Mouse (Mus musculus) megakaryocyte, embryonic 14.5 days (primary cell): ENCODE results near the gene Cpxm1. TPM values are rescaled to one million over a fixed set of nuclear protein-coding genes. Genes with fewer than 3 reads are reported as not detected.

Source experiments
- H3K27me3 ChIP-seq: replicated peaks from 2 replicates; pipeline ENCODE3; 2012; ENCODE audit warnings: inconsistent platforms
- H3K36me3 ChIP-seq: replicated peaks from 2 replicates; pipeline ENCODE3; 2012; ENCODE audit warnings: low read length, inconsistent platforms, mixed read lengths
- H3K4me1 ChIP-seq: 2 replicates; pipeline ENCODE4 v1.6.1; 2012; ENCODE audit warnings: inconsistent platforms
- H3K4me3 ChIP-seq: replicated peaks from 2 replicates; pipeline ENCODE3; 2012; ENCODE audit warnings: moderate library complexity, mild to moderate bottlenecking, inconsistent platforms
- H3K9me3 ChIP-seq: 2 replicates; pipeline ENCODE4 v1.6.1; 2012; ENCODE audit warnings: inconsistent platforms
- FLI1 ChIP-seq: IDR thresholded peaks from 2 replicates; pipeline ENCODE4 v1.6.1; 2012; ENCODE audit warnings: low read length, inconsistent platforms, mixed read lengths
- GATA1 ChIP-seq: IDR thresholded peaks from 3 replicates; pipeline ENCODE4 v1.6.1; 2012; ENCODE audit warnings: mixed read lengths, low read length, inconsistent platforms, borderline replicate concordance
- polyA plus RNA-seq: library from polyadenylated mRNA; stranded (reverse); fragments of >175 nt; gene quantifications from 2 replicates; pipeline ENCODE4 v1.2.3, GENCODE M21; 2012; ENCODE audit warnings: low replicate concordance; ENCODE audit not compliant: insufficient read depth

Gene Cpxm1
- polyA plus RNA-seq, 1 experiment = 0.64 TPM

GRCm38 (mm10) chr2:130404939-130405338 is 7.6 kb upstream of the Cpxm1 start, which contains the start of the genes Gm28372 and 1700020A23Rik:
Gm28372 (plus strand) TSS chr2:130405239.
1700020A23Rik (plus strand) TSS chr2:130405259.
- no peaks in the 10 kb centered on the region for H3K36me3 ChIP-seq

GRCm38 (mm10) chr2:130401891-130402290 is 4.5 kb upstream of the Cpxm1 start:
- Histone ChIP-seq H3K9me3 (peaks cover 17% of the 10 kb centered on the region), H3K4me3 (no peak overlapping the region), H3K4me1 (peaks cover 18% of the 10 kb centered on the region), H3K27me3 (peaks cover 74% of the 10 kb centered on the region), H3K36me3 (no peaks in the 10 kb centered on the region)
- TF ChIP-seq GATA1 = no peak

More at GRCm38 (mm10) chr2:130404939-130405338, 7.6 kb upstream of the Cpxm1 start, which contains the start of the genes Gm28372 and 1700020A23Rik:
- peaks cover 61% of the 10 kb centered on the region for H3K27me3 ChIP-seq
- H3K4me3 ChIP-seq = no peak within 1 kb of the TSS
- H3K4me1 ChIP-seq = peaks cover 8% of the 10 kb centered on the region
- TF ChIP-seq FLI1 = no peak
- no peak for TF ChIP-seq GATA1
- peaks cover 5% of the 10 kb centered on the region for H3K9me3 ChIP-seq

DNA sequence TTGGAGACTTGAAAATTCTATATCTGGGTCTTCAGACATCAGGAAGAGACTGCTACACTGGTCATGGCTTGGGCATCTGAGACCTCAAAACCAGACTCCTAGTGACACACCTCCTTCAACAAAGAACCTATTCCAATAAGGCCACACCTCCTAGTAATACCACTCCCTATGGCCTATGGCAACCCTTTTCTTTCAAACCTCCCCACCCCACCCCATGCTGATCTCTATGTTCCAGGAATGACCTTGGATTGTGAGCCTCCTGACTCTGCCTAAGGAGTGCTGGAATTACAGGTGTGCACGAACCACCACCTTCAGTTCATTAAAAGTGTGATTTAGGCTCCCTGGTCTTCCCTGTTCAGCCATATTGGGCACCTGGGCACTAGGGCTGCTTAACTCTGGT is 2.7 kb upstream of the Cpxm1 start:
- TF ChIP-seq GATA1 (no peak), FLI1 (no peak)

DNA sequence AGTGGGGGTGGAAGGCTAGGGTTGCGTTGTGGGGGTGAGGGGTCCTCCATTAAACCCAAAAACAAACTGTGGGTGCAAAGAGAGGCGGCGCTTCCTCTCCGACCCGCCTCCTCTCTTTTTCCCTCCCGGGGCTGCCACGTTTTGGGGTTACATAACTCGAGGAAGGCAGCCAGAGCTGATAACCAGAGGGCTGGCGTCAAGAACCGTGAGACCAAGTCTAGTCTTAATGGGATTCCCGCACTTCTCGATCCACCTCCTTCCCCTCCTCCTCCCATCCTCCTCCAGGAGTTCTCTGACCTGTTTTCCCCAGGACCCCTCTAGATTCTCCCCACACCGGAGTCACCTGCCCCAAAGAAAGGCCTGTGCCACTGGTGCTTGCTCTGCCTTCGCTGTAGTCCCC is 717 bp upstream of the Cpxm1 start:
- Histone ChIP-seq H3K36me3 (no peaks in the 10 kb centered on the region), H3K4me3 (no peak overlapping the region), H3K9me3 (peaks cover 17% of the 10 kb centered on the region), H3K4me1 (peaks cover 19% of the 10 kb centered on the region), H3K27me3 (peaks cover 83% of the 10 kb centered on the region)
- no peak for TF ChIP-seq GATA1
- TF ChIP-seq FLI1 = no peak

More for the DNA sequence above, 2.7 kb upstream of the Cpxm1 start:
- peaks cover 19% of the 10 kb centered on the region for H3K4me1 ChIP-seq
- peaks cover 74% of the 10 kb centered on the region for H3K27me3 ChIP-seq
- H3K36me3 ChIP-seq = no peaks in the 10 kb centered on the region
- H3K4me3 ChIP-seq = no peak overlapping the region
- H3K9me3 ChIP-seq = peaks cover 17% of the 10 kb centered on the region

DNA sequence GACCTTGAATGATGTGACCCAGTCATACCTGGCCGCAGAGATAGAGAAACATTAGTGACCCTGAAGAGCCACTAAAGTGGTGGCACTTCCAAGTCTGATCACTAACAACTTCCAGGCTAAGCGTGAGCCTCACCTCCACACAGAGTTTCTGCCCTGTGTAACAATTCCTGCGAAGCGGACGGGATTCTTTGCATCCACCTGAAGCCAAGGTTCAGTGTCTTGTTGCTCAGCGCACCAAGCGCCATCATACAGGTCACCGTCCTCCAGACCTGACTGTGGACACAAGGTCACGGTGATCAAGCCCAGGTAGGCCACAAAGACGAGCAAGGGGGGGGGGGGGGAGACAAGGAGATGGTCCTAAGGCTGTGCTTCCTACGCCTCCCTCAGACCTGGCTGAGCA is 1.7 kb downstream of the Cpxm1 start:
- peaks cover 14% of the 10 kb centered on the region for H3K4me1 ChIP-seq
- H3K27me3 ChIP-seq = peaks cover 91% of the 10 kb centered on the region
- H3K9me3 ChIP-seq = peaks cover 17% of the 10 kb centered on the region
- TF ChIP-seq GATA1 (no peak), FLI1 (no peak)
- no peaks in the 10 kb centered on the region for H3K36me3 ChIP-seq
- H3K4me3 ChIP-seq = no peak overlapping the region

GRCm38 (mm10) chr2:130392836-130393235 is 4.5 kb downstream of the Cpxm1 start:
- no peak overlapping the region for H3K4me3 ChIP-seq
- peaks cover 71% of the 10 kb centered on the region for H3K27me3 ChIP-seq
- TF ChIP-seq GATA1 = no peak
- no peak for TF ChIP-seq FLI1
- no peaks in the 10 kb centered on the region for H3K9me3 ChIP-seq
- no peaks in the 10 kb centered on the region for H3K36me3 ChIP-seq
- peaks cover 20% of the 10 kb centered on the region for H3K4me1 ChIP-seq

GRCm38 (mm10) chr2:130390993-130391625 is 6.3 kb downstream of the Cpxm1 start:
- H3K9me3 ChIP-seq = no peaks in the 10 kb centered on the region
- TF ChIP-seq GATA1 (no peak), FLI1 (no peak)
- H3K4me1 ChIP-seq = peaks cover 14% of the 10 kb centered on the region
- H3K36me3 ChIP-seq = no peaks in the 10 kb centered on the region
- H3K4me3 ChIP-seq = no peak overlapping the region
- peaks cover 58% of the 10 kb centered on the region for H3K27me3 ChIP-seq

GRCm38 (mm10) chr2:130388796-130389195 is 8.6 kb downstream of the Cpxm1 start:
- no peak for TF ChIP-seq FLI1
- TF ChIP-seq GATA1 = no peak
- peaks cover 45% of the 10 kb centered on the region for H3K27me3 ChIP-seq
- no peak overlapping the region for H3K4me3 ChIP-seq
- no peaks in the 10 kb centered on the region for H3K36me3 ChIP-seq
- 0 out of 2 replicates have a peak, but pooled peaks cover 3% of the 10 kb centered on the region for H3K9me3 ChIP-seq
- peaks cover 14% of the 10 kb centered on the region for H3K4me1 ChIP-seq

DNA sequence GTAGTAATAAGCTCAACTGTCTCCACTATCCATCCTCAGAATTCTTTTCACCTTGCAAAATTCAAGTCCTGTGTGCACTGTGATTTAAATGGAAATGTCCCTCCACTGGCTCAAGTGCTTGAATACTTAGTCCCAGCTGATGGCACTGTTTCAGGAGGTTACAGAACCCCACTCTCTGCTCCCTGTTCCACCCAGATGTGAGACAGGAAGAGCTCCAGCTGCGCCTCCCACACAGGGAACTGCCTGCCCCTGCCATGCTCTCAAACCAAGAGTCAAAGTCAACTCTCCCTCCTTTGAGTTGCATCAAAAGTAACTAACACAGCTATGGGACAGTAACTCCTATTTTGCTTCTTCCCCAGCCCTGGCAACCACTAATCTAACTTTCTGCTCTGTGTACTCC is 11.2 kb downstream of the Cpxm1 start:
- Histone ChIP-seq H3K27me3 (peaks cover 43% of the 10 kb centered on the region), H3K4me3 (no peak overlapping the region), H3K4me1 (peaks cover 14% of the 10 kb centered on the region), H3K9me3 (0 out of 2 replicates have a peak, but pooled peaks cover 3% of the 10 kb centered on the region), H3K36me3 (no peaks in the 10 kb centered on the region)
- TF ChIP-seq FLI1 = no peak
- TF ChIP-seq GATA1 = no peak

GRCm38 (mm10) chr2:130383895-130384294 is 13.5 kb downstream of the Cpxm1 start:
- Histone ChIP-seq H3K27me3 (peaks cover 39% of the 10 kb centered on the region), H3K4me1 (peaks cover 14% of the 10 kb centered on the region), H3K4me3 (no peak overlapping the region), H3K9me3 (0 out of 2 replicates have a peak, but pooled peaks cover 3% of the 10 kb centered on the region), H3K36me3 (no peaks in the 10 kb centered on the region)
- TF ChIP-seq GATA1 = no peak
- TF ChIP-seq FLI1 = no peak
